Mouse (Mus musculus): Measurements from ENCODE around the gene Lrrc8a. TPM values are rescaled to one million over a fixed set of nuclear protein-coding genes. Genes with fewer than 3 reads are reported as not detected.

Gene Lrrc8a
- polyA plus RNA-seq, 1 experiment, result 18.9 TPM

DNA sequence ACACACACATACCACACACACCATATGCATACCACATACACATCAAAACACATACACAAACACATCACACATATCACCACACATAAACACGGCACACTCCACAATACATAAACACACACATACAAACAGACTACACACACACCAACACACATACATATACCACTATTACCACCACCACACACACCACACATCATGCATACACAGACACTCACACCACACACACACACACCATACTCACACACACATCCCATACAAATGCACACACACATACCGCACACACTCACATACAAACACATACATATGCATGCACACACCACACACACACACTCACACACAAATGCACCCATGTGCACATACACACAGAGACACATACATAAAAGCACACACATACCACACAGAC, 30.0 kb downstream of the Lrrc8a start:
- TF ChIP-seq POLR2A (IDR thresholded peaks at IDR 0.05; ENCODE audit: borderline replicate concordance, low read depth, low read length) (no peak), CTCF (IDR thresholded peaks at IDR 0.05; ENCODE audit: low read depth, low read length) (no peak)
- Histone ChIP-seq H3K27ac (ENCODE audit: insufficient read depth, low read depth, low read length) (no peak overlapping the region), H3K4me1 (ENCODE audit: control insufficient read depth, insufficient read depth, low read length) (peaks cover 50% of the 10 kb centered on the region), H3K4me3 (ENCODE audit: insufficient read depth, low read length) (no peak overlapping the region)

DNA sequence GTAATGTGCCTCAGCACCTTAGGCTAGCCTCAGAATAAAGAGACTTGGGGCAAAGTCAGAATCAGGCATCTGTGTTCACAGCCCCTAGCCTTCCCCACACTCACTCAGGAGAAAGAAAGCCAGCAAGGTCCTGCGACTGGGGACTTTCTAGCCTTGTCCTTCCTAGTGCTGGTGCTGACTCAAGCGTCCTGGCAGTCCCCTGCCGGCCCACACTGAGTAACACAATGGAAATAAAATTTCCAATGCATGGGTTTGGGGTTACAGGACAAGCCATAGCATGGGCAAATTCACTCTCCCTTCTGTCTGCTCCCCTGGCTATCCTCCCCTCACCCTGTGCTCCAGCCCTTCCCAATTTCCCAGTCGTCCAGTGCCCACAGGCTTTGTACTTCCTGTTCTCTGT, 30.9 kb downstream of the Lrrc8a start:
- H3K27ac ChIP-seq (ENCODE audit: insufficient read depth, low read depth, low read length), result peak overlapping the region; percentile 58

DNA sequence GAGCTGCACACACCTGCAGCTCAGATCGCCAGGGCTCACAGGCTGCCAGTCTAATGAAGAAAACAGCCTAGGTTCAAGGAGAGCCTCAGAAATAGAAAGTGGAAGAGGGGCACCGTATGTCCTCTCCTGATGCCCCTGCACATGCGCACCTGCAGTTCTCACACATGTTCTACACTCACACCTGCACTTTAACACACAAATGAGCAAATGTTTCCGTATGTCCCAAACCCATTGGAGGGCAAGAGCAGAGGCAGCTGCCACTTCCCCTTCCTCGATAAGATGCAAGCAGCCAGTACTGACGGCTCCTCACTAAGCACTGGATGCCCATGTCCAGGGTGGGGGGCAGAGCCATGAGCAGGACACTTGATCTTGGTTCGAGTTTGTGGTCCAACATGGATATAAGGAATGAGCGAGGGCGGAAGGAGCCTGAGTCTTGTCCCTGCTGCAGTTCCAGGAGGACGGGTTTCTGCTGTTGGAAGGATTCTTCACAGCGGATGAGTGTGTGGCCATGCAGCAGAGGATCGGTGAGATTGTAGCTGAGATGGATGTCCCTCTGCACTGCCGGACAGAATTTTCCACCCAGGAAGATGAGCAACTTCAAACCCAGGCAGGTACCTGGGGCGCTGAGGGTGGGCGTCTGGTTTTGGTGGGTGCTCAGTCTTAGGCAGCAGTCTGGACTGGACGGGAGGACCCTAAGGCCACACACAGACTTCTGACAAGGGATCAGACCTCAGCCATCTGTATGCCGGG, 31.9 kb downstream of the Lrrc8a start:
- TF ChIP-seq CTCF (IDR thresholded peaks at IDR 0.05; ENCODE audit: low read depth, low read length) (no peak), POLR2A (IDR thresholded peaks at IDR 0.05; ENCODE audit: borderline replicate concordance, low read depth, low read length) (no peak)
- no peak overlapping the region for H3K4me3 ChIP-seq (ENCODE audit: insufficient read depth, low read length)
- H3K4me1 ChIP-seq (ENCODE audit: control insufficient read depth, insufficient read depth, low read length), result peaks cover 50% of the 10 kb centered on the region
- H3K27ac ChIP-seq (ENCODE audit: insufficient read depth, low read depth, low read length), result peak overlapping the region; percentile 58

More for the DNA sequence above, 30.9 kb downstream of the Lrrc8a start:
- Histone ChIP-seq H3K4me1 (ENCODE audit: control insufficient read depth, insufficient read depth, low read length) (peaks cover 50% of the 10 kb centered on the region), H3K4me3 (ENCODE audit: insufficient read depth, low read length) (no peak overlapping the region)
- TF ChIP-seq POLR2A (IDR thresholded peaks at IDR 0.05; ENCODE audit: borderline replicate concordance, low read depth, low read length), result no peak
- TF ChIP-seq CTCF (IDR thresholded peaks at IDR 0.05; ENCODE audit: low read depth, low read length), result no peak

DNA sequence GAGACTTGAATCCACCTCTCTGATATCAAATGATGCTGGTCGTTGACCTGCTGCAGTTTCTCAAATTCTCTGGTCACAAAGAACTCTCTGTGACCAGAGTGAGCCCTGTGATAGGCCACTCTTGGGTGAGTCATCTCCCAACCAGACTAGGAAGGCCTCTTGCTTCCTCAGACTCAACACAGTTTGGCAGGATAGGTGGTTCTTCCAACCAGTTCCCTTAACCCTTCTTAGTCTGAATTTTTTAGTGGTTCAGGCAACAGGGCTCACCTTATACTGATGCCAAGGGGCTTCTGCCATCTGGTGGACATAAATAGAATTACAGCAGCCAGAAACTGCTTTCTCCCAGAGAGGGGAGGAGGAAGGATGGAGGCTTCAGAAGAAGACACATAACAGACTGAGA, 32.6 kb downstream of the Lrrc8a start:
- no peak for TF ChIP-seq POLR2A (IDR thresholded peaks at IDR 0.05; ENCODE audit: borderline replicate concordance, low read depth, low read length)
- no peak for TF ChIP-seq CTCF (IDR thresholded peaks at IDR 0.05; ENCODE audit: low read depth, low read length)
- H3K4me1 ChIP-seq (ENCODE audit: control insufficient read depth, insufficient read depth, low read length), result peaks cover 48% of the 10 kb centered on the region
- peak overlapping the region; percentile 58 for H3K27ac ChIP-seq (ENCODE audit: insufficient read depth, low read depth, low read length)
- no peak overlapping the region for H3K4me3 ChIP-seq (ENCODE audit: insufficient read depth, low read length)

DNA sequence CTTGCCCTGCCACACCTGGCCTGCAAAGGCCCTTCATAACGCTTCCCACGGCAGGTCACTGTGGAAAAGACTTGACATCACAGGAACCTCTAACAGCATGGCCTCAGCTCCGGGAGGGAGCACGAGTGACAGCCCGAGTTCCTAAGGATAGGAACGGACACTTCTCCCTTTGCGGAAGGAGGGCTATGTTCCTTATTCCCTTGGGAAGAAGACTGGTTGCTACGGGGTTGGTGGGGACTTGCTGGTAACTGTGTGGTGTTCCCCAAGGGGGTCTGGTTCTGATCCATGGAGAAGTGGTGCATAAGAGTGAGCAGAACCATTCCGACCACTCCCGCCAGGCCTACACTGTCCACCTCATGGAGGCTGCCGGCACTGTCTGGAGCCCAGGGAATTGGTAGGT, 43.2 kb downstream of the Lrrc8a start, which contains the start of gene Gm28038:
Gene Gm28038, plus strand, starts transcription at position 301 of the 400 bp plus-strand sequence.
- Histone ChIP-seq H3K4me1 (ENCODE audit: control insufficient read depth, insufficient read depth, low read length) (peaks cover 9% of the 10 kb centered on the region), H3K27ac (ENCODE audit: insufficient read depth, low read depth, low read length) (no peak within 1 kb of the TSS), H3K4me3 (ENCODE audit: insufficient read depth, low read length) (no peak within 1 kb of the TSS)
- TF ChIP-seq POLR2A (IDR thresholded peaks at IDR 0.05; ENCODE audit: borderline replicate concordance, low read depth, low read length) (no peak), CTCF (IDR thresholded peaks at IDR 0.05; ENCODE audit: low read depth, low read length) (no peak)

DNA sequence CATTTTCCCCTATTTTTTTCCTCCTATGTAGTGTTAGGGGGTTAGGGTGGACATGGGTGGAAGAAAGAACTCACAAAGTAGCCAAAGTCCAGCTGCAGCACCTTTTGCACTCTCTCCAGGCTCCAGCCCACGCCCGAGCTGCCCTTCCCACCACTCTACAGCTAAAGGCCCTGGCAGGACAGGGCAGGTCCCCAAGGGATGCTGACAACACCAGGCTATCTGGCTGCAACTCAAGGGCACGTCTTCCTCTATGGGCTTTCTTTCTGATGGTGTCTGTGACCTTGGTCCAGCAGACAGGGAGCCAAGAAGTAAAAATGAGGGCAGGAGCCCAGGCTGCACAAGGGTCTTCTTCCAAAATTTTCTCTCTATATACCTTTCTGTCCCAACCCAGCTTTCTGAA, 44.1 kb downstream of the Lrrc8a start:
- Histone ChIP-seq H3K27ac (ENCODE audit: insufficient read depth, low read depth, low read length) (no peak overlapping the region), H3K4me3 (ENCODE audit: insufficient read depth, low read length) (no peak overlapping the region), H3K4me1 (ENCODE audit: control insufficient read depth, insufficient read depth, low read length) (peaks cover 9% of the 10 kb centered on the region)
- TF ChIP-seq CTCF (IDR thresholded peaks at IDR 0.05; ENCODE audit: low read depth, low read length) (no peak), POLR2A (IDR thresholded peaks at IDR 0.05; ENCODE audit: borderline replicate concordance, low read depth, low read length) (no peak)

DNA sequence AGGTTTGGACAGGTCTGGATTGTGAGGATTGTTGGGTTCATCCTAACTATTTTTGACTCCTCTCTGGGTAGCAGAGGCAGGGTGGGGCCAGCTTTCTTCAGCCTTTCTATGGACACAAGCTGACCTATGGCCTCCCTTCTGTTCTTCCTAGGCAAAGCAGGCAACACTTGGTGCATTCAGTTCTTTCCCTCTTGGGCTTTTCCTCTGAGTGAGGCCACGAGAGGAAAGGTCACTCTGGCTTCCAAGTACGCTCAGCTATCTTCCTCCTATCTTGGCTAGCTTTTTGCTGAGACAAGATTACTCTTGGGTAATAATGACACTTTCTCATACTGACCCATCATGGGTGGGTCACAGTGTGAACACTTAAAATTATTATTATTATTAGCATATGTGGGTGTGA, 45.7 kb downstream of the Lrrc8a start:
- H3K4me1 ChIP-seq (ENCODE audit: control insufficient read depth, insufficient read depth, low read length), result peaks cover 13% of the 10 kb centered on the region
- H3K27ac ChIP-seq (ENCODE audit: insufficient read depth, low read depth, low read length), result no peak overlapping the region
- TF ChIP-seq POLR2A (IDR thresholded peaks at IDR 0.05; ENCODE audit: borderline replicate concordance, low read depth, low read length), result no peak
- no peak for TF ChIP-seq CTCF (IDR thresholded peaks at IDR 0.05; ENCODE audit: low read depth, low read length)
- no peak overlapping the region for H3K4me3 ChIP-seq (ENCODE audit: insufficient read depth, low read length)

DNA sequence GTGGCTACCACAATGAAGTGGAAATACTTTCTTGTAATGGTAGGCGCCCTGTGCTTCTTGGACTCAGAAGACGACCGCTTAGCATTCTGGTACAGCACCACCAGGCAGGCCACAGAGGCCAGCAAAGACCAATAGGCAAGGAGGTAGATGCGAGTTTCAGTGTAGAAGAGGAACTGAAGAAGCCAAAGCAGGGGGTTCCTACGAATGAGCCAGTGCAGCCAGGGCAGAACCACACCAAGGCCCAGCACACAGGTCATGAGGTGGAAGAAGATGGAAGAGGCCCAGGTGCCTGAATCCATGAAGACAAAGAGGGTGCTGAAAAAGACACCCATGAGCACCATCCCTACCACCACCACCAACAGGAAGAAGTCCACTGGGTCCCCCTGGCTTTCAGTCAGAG, 47.5 kb downstream of the Lrrc8a start:
- TF ChIP-seq CTCF (IDR thresholded peaks at IDR 0.05; ENCODE audit: low read depth, low read length), result no peak
- no peak for TF ChIP-seq POLR2A (IDR thresholded peaks at IDR 0.05; ENCODE audit: borderline replicate concordance, low read depth, low read length)
- Histone ChIP-seq H3K4me3 (ENCODE audit: insufficient read depth, low read length) (peak overlapping the region; percentile 87), H3K27ac (ENCODE audit: insufficient read depth, low read depth, low read length) (no peak overlapping the region), H3K4me1 (ENCODE audit: control insufficient read depth, insufficient read depth, low read length) (peaks cover 13% of the 10 kb centered on the region)

DNA sequence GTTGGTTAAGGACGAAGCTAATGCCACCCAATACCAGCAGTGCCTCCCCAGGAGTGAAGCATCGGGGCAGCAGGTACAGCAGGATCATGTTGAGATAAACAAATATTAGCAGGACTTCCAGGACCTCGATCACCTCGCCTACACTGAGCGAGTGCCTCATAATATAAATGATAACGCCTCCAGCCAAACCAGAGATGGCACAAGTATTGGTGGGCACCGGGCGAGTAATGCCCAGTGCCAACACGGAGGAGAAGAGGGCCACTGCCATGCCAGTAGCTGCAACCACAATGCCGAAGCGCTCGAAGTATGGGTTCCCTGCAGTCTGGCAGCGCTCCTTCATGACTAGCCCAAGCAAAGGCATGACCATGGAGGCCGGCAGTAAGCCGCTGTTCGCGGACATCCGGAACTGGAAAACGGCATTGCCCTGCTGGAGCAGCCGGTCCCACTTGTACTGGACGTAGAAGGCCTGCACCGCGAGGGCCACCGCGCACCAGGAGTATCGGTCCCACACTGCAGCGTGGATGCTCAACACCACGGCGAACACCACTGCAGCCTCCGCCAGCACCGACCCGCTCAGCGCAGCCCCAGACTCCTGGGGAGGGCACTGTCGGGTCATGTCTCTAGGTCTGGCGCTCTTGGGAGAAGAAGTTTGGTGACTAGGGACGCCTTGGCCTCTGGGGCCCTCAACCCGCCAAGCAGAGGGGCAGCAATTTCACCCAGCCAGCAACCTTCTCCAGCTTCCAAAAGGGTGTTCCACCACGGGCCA, 48.1 kb downstream of the Lrrc8a start:
- no peak overlapping the region for H3K27ac ChIP-seq (ENCODE audit: insufficient read depth, low read depth, low read length)
- peaks cover 13% of the 10 kb centered on the region for H3K4me1 ChIP-seq (ENCODE audit: control insufficient read depth, insufficient read depth, low read length)
- no peak for TF ChIP-seq POLR2A (IDR thresholded peaks at IDR 0.05; ENCODE audit: borderline replicate concordance, low read depth, low read length)
- TF ChIP-seq CTCF (IDR thresholded peaks at IDR 0.05; ENCODE audit: low read depth, low read length), result no peak
- H3K4me3 ChIP-seq (ENCODE audit: insufficient read depth, low read length), result peak overlapping the region; percentile 87
